Mouse (Mus musculus) intestine, postnatal 0 days (tissue): ENCODE data around the gene Borcs7. TPM values are rescaled to one million over a fixed set of nuclear protein-coding genes. Genes with fewer than 3 reads are reported as not detected.

Source experiments
- ATAC-seq: fragments of 200-750 bp; cut with Nextera tagmentation; 2 replicates; pipeline ENCODE4 v1.8.0; 2017; ENCODE audit warnings: mild to moderate bottlenecking, moderate TSS enrichment, moderate library complexity
- H3K27ac ChIP-seq: fragments of 300-500 bp; sonication (generic); 2 replicates; pipeline ENCODE4 v1.5.1; 2014; ENCODE audit warnings: mild to moderate bottlenecking, low read depth, low read length, moderate library complexity
- H3K27me3 ChIP-seq: fragments of 300-500 bp; sonication (generic); replicated peaks from 2 replicates; pipeline ENCODE4 v1.6.1; 2014; ENCODE audit warnings: low read length, mixed read lengths; ENCODE audit not compliant: control insufficient read depth, insufficient read depth
- H3K36me3 ChIP-seq: fragments of 300-500 bp; sonication (generic); 2 replicates; pipeline ENCODE4 v1.6.1; 2014; ENCODE audit warnings: mild to moderate bottlenecking, moderate library complexity; ENCODE audit not compliant: control insufficient read depth, insufficient read depth
- H3K4me1 ChIP-seq: fragments of 300-500 bp; sonication (generic); replicated peaks from 2 replicates; pipeline ENCODE4 v1.6.1; 2014; ENCODE audit warnings: antibody characterized with exemption, low read length, mixed read lengths; ENCODE audit not compliant: control insufficient read depth, insufficient read depth
- H3K4me2 ChIP-seq: fragments of 300-500 bp; sonication (generic); replicated peaks from 2 replicates; pipeline ENCODE4 v1.6.1; 2014; ENCODE audit warnings: low read depth, mild to moderate bottlenecking, moderate library complexity
- H3K4me3 ChIP-seq: fragments of 300-500 bp; sonication (generic); 2 replicates; pipeline ENCODE4 v1.5.1; 2014; ENCODE audit warnings: low read depth, low read length
- H3K9ac ChIP-seq: fragments of 300-500 bp; sonication (generic); 2 replicates; pipeline ENCODE4 v1.6.1; 2014; ENCODE audit warnings: mild to moderate bottlenecking, low read depth, low read length
- H3K9me3 ChIP-seq: fragments of 300-500 bp; sonication (generic); 2 replicates; pipeline ENCODE4 v1.6.1; 2016; ENCODE audit warnings: mixed run types; ENCODE audit not compliant: control insufficient read depth
- CTCF ChIP-seq: sonication (generic); IDR thresholded peaks from 2 replicates; pipeline ENCODE4 v1.5.1; 2016; ENCODE audit warnings: low read depth, mild to moderate bottlenecking, control low read depth, antibody characterized with exemption, moderate library complexity
- WGBS: fragments of 180-500 bp; shearing (Covaris S2); extraction: QIAGEN DNeasy Blood & Tissue Kit; methylation state at CpG from one replicate; pipeline ENCODE4 v1.1.7; 2014; 5-methylcytosine and 5-hydroxymethylcytosine counted together
- polyA plus RNA-seq: library from polyadenylated mRNA; unstranded; fragments of >200 nt; fragmentation: Nextera tagmentation; extraction: Ambion mirVana; gene quantifications from 2 replicates; pipeline ENCODE4 v1.2.1, GENCODE M21; 2015

Borcs7 gene
- polyA plus RNA-seq, 1 experiment from 2014 or later: 13.5 TPM

GRCm38 (mm10) chr19:46653188-46653587, 36.5 kb upstream of the Borcs7 start:
- no peaks in the 10 kb centered on the region for H3K27me3 ChIP-seq
- no peak for ATAC-seq
- no peak overlapping the region for H3K4me2 ChIP-seq
- H3K9me3 ChIP-seq: no peaks in the 10 kb centered on the region
- no peak overlapping the region for H3K9ac ChIP-seq
- no peak for TF ChIP-seq CTCF
- no peak overlapping the region for H3K27ac ChIP-seq
- H3K36me3 ChIP-seq: peaks cover 54% of the 10 kb centered on the region
- no peak overlapping the region for H3K4me3 ChIP-seq
- no peaks in the 10 kb centered on the region for H3K4me1 ChIP-seq
- 75% methylated on average over 5 of the region's 5 CpGs for WGBS

GRCm38 (mm10) chr19:46653616-46654235, 36.0 kb upstream of the Borcs7 start:
- TF ChIP-seq CTCF: no peak
- H3K4me3 ChIP-seq: no peak overlapping the region
- 89% methylated on average over 14 of the region's 14 CpGs for WGBS
- H3K27ac ChIP-seq: no peak overlapping the region
- H3K27me3 ChIP-seq: no peaks in the 10 kb centered on the region
- H3K4me2 ChIP-seq: no peak overlapping the region
- no peak for ATAC-seq
- H3K4me1 ChIP-seq: 0 out of 2 replicates have a peak, but pooled peaks cover 3% of the 10 kb centered on the region
- H3K36me3 ChIP-seq: peaks cover 49% of the 10 kb centered on the region
- no peak overlapping the region for H3K9ac ChIP-seq
- H3K9me3 ChIP-seq: no peaks in the 10 kb centered on the region

- H3K36me3 ChIP-seq: peaks cover 49% of the 10 kb centered on the region
Observed at GRCm38 (mm10) chr19:46655626-46656025, 34.1 kb upstream of the Borcs7 start.

GRCm38 (mm10) chr19:46656151-46656840, 33.4 kb upstream of the Borcs7 start:
- Histone ChIP-seq H3K27me3 (no peaks in the 10 kb centered on the region), H3K4me1 (0 out of 2 replicates have a peak, but pooled peaks cover 3% of the 10 kb centered on the region), H3K4me2 (no peak overlapping the region), H3K36me3 (peaks cover 49% of the 10 kb centered on the region), H3K9me3 (no peaks in the 10 kb centered on the region), H3K4me3 (no peak overlapping the region), H3K27ac (no peak overlapping the region), H3K9ac (no peak overlapping the region)
- no peak for TF ChIP-seq CTCF
- no peak for ATAC-seq
- WGBS: 92% methylated on average over 21 of the region's 21 CpGs

More at GRCm38 (mm10) chr19:46655626-46656025, 34.1 kb upstream of the Borcs7 start:
- TF ChIP-seq CTCF: no peak
- Histone ChIP-seq H3K4me2 (no peak overlapping the region), H3K9me3 (no peaks in the 10 kb centered on the region), H3K9ac (no peak overlapping the region), H3K4me1 (0 out of 2 replicates have a peak, but pooled peaks cover 3% of the 10 kb centered on the region), H3K27me3 (no peaks in the 10 kb centered on the region), H3K27ac (no peak overlapping the region), H3K4me3 (no peak overlapping the region)
- 91% methylated on average over 10 of the region's 10 CpGs for WGBS
- no peak for ATAC-seq

DNA sequence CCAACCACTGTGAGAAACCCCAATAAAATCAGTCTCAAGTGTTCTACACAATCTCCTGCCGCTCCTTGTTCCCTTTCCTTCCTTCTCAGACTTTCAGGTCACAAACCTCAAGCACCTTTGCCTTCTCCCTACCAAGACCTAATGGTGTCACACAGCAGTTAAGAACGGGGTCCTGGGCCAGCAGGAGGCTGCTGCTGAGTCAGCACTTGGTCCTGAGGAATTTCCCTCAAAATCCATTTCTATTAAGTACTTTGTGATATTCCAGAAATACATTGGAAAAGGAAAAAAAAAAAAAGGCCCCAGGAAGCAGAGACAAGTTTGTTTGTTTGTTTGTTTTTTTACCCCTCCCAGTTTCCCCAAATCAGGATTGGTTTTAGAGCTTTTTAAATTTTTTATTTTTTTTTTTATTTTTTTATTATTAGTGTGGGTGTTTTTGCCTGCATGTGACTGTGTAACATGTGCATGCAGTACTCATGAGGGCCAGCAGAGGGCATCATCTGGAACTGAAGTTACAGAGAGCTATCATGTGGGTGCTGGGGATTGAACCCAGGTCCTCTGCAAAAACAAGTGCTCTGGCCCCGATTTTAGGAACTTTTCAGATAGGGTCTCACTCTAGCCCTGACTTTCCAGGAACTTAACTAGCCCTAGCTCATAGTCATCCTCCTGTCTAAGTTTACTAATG, 32.2 kb upstream of the Borcs7 start:
- peak; percentile 62 for TF ChIP-seq CTCF
- Histone ChIP-seq H3K27me3 (no peaks in the 10 kb centered on the region), H3K9me3 (no peaks in the 10 kb centered on the region), H3K27ac (no peak overlapping the region), H3K4me3 (no peak overlapping the region), H3K4me1 (0 out of 2 replicates have a peak, but pooled peaks cover 3% of the 10 kb centered on the region), H3K36me3 (peaks cover 39% of the 10 kb centered on the region), H3K4me2 (no peak overlapping the region), H3K9ac (no peak overlapping the region)
- 91% methylated on average over 3 of the region's 3 CpGs for WGBS
- no peak for ATAC-seq

DNA sequence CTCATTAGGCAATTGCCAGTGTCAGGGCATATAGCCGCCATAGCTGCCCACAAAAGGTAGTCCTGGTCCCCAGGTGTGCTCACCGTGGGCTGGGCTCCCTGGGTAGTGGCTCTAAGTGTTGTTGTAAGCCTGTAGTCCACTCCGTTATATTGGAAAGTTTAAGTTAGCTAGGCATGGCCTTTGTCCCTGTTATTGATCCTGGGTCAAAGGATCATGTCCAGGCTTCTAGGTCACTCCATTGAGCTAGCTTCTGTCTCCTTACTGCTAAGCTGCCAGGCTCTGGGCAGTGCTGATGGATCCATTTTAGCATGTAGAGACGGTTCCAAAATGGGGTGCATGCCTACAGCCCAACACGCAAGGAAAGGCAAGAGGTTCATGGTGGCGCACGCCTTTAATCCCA, 31.4 kb upstream of the Borcs7 start:
- WGBS: 94% methylated on average over 7 of the region's 7 CpGs
- TF ChIP-seq CTCF: no peak
- no peaks in the 10 kb centered on the region for H3K9me3 ChIP-seq
- H3K4me3 ChIP-seq: no peak overlapping the region
- H3K36me3 ChIP-seq: peaks cover 32% of the 10 kb centered on the region
- no peaks in the 10 kb centered on the region for H3K27me3 ChIP-seq
- H3K4me2 ChIP-seq: no peak overlapping the region; the same call in 1 of the 2 replicates
- 0 out of 2 replicates have a peak, but pooled peaks cover 3% of the 10 kb centered on the region for H3K4me1 ChIP-seq
- no peak overlapping the region for H3K9ac ChIP-seq
- H3K27ac ChIP-seq: no peak overlapping the region
- 0 out of 2 replicates have a peak, but pooled peaks have one; percentile 9 for ATAC-seq
